Mouse (Mus musculus): ENCODE data around the gene Casp4.
A peak's percentile ranks its signal among the peaks of the same experiment; 100 is the strongest.

Casp4 gene

DNA sequence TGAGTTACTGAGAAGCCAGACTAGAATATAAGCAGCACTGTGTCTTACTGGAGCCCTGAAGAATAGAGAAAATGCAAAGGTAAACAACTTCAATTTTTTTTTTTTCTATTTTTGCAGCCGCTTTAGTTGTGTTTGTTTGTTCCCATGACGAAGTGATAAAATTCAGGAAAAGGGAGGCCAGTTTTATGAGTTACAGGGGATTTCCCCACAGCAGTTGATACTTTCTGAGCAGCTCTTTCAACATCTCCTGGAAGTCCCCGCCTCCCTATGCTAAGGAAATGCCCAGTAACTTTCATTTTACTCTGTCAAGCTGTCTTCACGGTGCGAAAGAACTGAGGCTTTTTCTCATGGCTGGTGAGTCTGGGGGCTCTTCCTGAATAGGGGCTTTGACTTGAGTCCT lies at the start of gene Casp4:
Gene Casp4, plus strand, starts transcription at position 268 of the 400 bp plus-strand sequence.
- DNase-seq (ENCODE audit: low spot score): peak; percentile 11

DNA sequence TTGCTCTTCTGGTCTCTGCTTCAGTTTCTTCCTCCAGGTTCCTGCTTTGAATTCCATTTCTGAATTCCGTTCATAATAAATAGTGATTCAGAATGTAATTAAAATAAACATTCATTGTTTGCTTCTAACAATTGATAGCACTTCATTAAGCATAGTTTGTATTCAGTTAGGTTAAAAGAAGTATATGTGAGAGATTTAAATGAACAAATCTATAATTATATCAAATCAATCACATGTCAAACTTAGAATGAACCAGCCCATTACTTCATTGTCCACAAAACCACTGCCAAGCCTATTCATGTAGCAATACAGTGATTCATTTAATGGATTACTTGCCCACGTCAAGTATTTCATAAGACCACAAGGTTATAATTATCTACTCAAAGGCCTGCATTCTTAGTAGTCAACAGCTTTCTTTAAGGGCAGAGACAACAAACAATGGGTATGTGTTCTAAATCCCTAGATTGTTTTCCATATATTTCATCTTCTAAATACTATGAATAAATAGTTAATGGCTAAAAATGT lies 44.6 kb upstream of the Casp4 start:
- DNase-seq (ENCODE audit: low spot score): no peak

DNA sequence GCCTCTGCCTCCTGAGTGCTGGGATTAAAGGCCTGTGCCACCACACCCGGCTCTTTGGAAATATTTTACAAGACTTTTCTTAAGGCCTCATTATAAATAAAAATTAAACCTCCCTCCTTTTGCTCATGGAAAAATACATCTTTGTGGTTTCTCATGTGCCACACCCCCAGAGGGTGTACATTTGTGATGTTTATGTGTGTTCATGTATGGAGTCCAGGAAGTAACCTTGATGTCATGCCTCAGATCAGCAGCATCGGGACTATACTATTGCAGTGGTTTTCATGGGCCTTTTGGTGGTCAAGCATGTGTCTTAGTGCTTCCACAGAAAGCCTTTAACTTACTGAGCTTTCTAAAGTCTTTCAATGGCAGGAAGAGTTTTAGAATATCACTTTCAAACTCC lies 38.4 kb upstream of the Casp4 start:
- no peak for DNase-seq (ENCODE audit: low spot score)

- DNase-seq (ENCODE audit: low spot score): no peak
Measured at GRCm38 (mm10) chr9:5270884-5271283, 37.7 kb upstream of the Casp4 start.

GRCm38 (mm10) chr9:5271334-5271845 lies 37.2 kb upstream of the Casp4 start:
- DNase-seq (ENCODE audit: low spot score): no peak

DNA sequence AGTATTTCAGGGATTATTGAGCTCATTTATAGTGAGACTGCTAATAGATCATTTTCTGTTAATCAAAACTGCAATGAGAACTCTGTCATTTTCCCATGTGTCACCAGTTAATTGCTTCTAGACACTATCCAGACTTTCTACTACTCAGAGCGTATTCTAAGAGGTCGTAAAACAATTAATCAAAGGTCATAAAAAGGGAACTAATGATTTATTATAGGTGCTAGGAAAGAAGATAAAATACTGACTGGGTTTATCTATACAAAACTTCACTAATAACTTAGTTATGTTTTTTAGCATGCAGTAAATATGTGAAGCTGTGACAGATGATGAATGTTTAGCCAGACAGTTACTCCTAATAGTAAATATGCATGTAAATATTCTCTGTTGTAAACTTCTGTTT lies 22.6 kb upstream of the Casp4 start:
- DNase-seq (ENCODE audit: low spot score): no peak

DNA sequence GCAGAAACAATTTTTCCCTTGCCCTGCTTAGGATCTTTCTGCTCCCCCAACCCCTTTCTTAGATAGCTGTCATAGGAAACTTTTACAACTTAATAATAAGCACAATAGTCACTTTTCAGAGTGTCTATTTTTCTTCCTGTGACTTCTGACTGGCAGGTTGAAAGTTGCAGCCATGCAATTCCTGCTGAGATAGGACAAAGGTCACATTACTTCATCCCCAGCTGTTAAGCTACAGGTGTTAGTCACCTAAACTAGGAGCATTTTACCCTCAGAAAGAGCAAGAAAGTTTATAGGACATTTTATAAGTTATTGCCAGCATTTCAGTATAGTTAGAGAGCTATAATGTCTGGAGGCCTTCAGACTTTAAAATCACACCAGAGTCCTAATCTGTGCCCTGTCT lies 22.0 kb upstream of the Casp4 start:
- DNase-seq (ENCODE audit: low spot score): no peak

- no peak for DNase-seq (ENCODE audit: low spot score)
Measured at GRCm38 (mm10) chr9:5296354-5297237, 12.0 kb upstream of the Casp4 start.

DNA sequence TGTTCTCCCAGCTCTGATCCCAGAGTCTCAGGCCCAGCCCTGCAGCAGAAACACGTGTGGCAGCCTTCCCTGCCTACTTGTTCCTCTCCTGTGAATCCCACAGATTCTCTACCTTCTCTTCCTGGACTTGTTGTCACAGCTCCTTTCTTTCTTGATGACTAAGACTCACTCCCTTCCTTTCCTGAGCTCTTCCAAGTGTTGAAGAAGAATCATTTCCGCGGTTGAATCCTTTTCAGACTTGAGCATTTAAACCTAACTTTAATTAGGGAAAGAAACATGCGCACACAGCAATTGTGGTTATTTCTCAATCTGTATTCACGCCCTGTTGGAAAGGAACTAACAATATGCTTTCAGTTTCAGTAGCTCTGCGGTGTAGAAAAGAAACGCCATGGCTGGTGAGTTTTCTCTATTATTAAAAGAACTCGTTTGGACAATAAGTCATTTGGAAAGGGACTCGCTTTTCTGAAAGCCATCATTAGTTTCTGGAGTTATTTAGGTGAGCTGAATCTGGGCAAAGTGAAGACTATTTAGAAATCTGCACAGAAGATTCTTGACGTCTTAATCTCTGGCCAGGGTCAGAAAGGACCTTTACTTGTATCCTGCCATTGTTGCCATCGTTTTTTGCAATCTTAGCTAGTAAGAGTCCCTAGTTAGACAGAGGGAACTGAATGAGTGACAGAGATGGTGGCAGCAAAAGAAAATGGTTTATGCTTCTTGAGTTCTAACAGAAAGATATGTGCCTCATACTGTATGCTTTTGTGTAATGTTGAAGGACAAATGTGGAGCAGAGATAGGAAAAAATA lies 10.1 kb upstream of the Casp4 start, which contains the start of gene Casp1:
Gene Casp1, plus strand, starts transcription at position 189 of the 803 bp plus-strand sequence.
- no peak for DNase-seq (ENCODE audit: low spot score)

GRCm38 (mm10) chr9:5299132-5299381 lies 9.6 kb upstream of the Casp4 start:
- DNase-seq (ENCODE audit: low spot score): no peak

- DNase-seq (ENCODE audit: low spot score): no peak
Measured at GRCm38 (mm10) chr9:5310112-5310511, 1.5 kb downstream of the Casp4 start.

DNA sequence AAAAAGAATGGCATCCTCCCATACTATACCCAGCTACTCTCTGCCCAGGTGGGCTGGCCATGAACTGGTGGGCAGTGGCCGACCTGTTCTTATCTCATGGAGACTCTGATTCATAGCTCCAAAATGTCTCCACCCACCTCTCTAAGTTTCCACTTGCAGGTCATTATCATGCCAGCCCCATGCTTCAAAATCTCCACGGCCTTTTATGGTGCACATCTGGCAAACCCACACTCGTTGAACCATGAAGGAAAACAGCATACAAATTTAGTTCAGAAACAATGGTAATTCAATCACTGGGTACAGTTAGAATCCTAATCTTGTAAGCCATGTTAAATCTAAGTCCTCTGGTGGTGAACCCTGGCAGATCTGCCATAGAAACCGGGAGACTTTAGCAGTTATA lies 2.8 kb downstream of the Casp4 start:
- no peak for DNase-seq (ENCODE audit: low spot score)

DNA sequence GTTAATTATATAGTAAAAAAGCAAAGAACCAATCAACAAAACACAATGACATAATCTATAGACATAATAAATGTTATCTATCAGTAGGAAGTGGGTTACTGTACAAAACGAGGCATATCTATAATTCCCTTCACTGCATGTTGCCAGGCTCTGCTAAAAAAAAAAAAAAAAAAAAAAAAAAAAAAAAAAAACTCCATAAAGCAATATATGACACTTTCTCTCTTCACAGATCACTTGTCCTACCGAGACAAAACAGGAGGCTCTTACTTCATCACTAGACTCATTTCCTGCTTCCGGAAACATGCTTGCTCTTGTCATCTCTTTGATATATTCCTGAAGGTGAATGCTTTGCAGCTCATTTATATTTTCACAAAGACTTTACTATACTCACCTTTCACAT lies 19.6 kb downstream of the Casp4 start:
- DNase-seq (ENCODE audit: low spot score): no peak

DNA sequence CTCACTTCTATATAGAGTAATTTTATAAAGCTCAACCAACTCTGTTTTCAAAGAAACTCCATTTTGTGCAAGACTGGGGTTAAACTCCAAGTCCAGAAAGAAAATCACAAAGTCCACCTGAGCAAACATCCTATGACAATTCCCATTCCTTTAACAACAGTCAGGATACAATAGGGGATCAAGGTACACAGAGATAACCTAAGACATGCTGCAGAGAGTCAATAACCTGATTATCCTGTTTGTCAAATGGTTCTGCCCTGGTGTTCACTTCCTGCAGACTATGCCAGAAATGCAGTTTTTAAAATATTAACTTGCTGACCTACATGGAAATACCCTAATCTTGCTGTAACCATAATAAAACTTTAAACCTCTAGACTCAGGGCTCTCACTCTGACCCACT lies 23.8 kb downstream of the Casp4 start:
- no peak for DNase-seq (ENCODE audit: low spot score)

DNA sequence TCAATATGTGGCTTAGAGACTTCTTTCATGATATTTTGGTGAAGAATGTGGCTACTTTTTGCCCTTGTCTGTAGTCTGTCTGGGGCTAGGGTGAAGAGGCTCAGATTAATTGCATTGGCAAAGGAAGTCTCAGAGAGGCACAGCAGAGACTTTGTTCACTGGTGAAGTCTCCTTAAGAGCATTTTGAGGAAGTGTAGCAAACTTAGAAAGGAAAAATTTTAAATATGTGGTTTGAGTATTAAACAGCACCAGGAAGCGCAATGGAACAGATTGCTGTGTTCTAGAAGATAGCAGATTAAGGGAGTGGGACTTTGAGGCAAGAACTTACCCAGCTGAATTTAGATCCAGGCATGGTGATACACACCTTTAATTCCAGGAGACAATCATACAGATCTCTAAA lies 24.8 kb downstream of the Casp4 start:
- DNase-seq (ENCODE audit: low spot score): no peak

GRCm38 (mm10) chr9:5343092-5343491 lies 34.5 kb downstream of the Casp4 start:
- DNase-seq (ENCODE audit: low spot score): no peak

GRCm38 (mm10) chr9:5344090-5344489 lies 35.5 kb downstream of the Casp4 start:
- no peak for DNase-seq (ENCODE audit: low spot score)

GRCm38 (mm10) chr9:5345291-5345898 lies 36.8 kb downstream of the Casp4 start, which contains the start of gene Casp12:
Casp12 (plus strand) TSS chr9:5345430.
- DNase-seq (ENCODE audit: low spot score): peak; percentile 28

GRCm38 (mm10) chr9:5347381-5347780 lies 38.8 kb downstream of the Casp4 start:
- DNase-seq (ENCODE audit: low spot score): no peak

DNA sequence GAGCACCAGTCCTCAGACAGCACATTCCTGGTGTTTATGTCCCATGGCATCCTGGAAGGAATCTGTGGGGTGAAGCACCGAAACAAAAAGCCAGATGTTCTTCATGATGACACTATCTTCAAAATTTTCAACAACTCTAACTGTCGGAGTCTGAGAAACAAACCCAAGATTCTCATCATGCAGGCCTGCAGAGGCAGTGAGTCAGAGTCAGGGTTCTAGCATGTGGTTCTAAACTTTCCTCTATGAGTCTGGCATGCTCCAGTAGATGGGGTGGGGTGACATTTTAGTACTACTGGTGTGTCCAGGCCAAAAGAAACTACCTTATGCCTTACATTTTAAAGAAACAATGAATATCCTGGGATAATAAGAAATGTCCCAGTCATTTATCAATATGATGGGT lies 45.0 kb downstream of the Casp4 start:
- no peak for DNase-seq (ENCODE audit: low spot score)

DNA sequence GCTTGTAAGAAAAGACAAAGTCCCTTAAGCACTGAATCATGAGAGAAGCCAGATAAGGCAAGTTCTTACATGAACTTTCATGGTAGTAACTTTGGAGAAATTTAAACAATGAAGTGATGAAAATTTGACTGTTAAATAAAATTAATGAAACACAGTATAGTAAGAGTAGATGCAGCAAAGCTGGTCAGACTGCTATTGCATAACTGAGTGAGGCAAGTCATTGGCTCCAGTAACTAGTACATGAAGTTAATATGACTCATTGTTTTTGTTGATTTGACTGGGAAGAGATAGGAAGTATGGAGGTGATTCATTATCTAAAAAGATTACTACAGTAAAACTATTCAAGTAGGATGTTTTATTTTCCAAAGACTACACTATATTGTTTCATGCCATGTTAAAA lies 48.2 kb downstream of the Casp4 start:
- peak; percentile 69 for DNase-seq (ENCODE audit: low spot score)

All from urinary bladder, postnatal 14 days (tissue).